Mouse (Mus musculus): ENCODE data around the gene Ankdd1a. TPM values are rescaled to one million over a fixed set of nuclear protein-coding genes. Genes with fewer than 3 reads are reported as not detected.

The Ankdd1a gene
- total and polyA plus RNA-seq, 3 experiments, result not detected

DNA sequence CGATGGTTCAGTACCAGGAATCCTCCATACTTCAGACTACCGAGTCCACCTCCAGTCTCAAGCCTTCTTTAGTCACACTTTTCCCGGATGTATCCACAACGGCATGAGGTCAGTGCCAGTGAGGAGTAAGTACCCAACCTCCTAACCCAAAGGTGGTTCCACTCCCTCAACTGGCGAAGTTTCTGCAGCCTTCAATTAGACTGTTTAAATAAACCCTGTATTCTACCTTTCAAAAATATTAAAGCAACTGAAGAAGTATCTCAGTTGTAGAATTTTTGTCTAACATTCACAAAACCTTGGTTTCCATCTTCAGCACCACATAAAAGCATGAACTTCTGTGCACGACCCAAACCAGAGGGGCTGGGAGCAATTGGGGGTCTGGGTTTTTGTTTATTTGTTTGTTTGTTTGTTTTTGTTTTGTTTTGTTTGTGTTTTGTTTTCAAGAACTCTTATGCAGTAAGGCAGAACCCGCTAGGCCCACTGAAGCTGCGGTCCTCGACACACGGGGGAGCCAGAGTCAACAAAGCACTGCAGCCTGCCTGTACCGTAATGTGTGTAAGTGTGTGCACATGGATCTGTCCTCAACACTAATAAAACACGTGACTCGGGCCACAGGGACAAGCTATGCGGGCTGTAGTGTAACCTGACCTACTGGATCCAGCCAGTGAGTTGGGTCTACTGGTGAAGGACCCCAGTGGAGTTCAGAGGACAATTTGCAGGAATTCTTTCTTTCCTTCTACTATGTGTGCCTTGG is 3.8 kb upstream of the Ankdd1a start:
- Histone ChIP-seq H3K4me3 (replicated peaks in 1 of 3; ENCODE audit: low read depth in 2 of 3, low read length in 2 of 3, poor library complexity in 1 of 3) (no peak overlapping the region), H3K27me3 (replicated peaks) (no peaks in the 10 kb centered on the region), H3K4me2 (ENCODE audit: insufficient read depth, low read depth, poor library complexity, severe bottlenecking) (peak overlapping the region; percentile 25; the same call in 1 of the 2 replicates), H3K9me3 (replicated peaks; ENCODE audit: low read length) (no peaks in the 10 kb centered on the region), H3K4me1 (ENCODE audit: control insufficient read depth in 1 of 2, insufficient read depth in 2 of 2) (peaks cover 0 to 10% of the 10 kb centered on the region in 2 experiments; a peak in 2 of 4 replicates), H3K9ac (ENCODE audit: insufficient read depth, low read depth) (no peak overlapping the region), H3K27ac (ENCODE audit: insufficient read depth, low read depth) (no peak overlapping the region), H3K79me2 (replicated peaks; ENCODE audit: control insufficient read depth, extremely low read depth, insufficient read depth, poor library complexity, severe bottlenecking) (no peaks in the 10 kb centered on the region), H3K36me3 (replicated peaks in 1 of 2; ENCODE audit: control insufficient read depth in 1 of 2, insufficient read depth in 1 of 2, low read length in 1 of 2) (no peaks in the 10 kb centered on the region)
- TF ChIP-seq ZMIZ1 (IDR thresholded peaks at IDR 0.05; ENCODE audit: low read depth, low read length), result no peak
- peak; percentile 95 for TF ChIP-seq MYC (IDR thresholded peaks at IDR 0.05; ENCODE audit: low read depth, low read length)
- TF ChIP-seq BHLHE40 (IDR thresholded peaks at IDR 0.05; ENCODE audit: low read depth, low read length), result peak; percentile 95
- peak; percentile 100 for TF ChIP-seq SMC3 (IDR thresholded peaks at IDR 0.05; ENCODE audit: low read depth, low read length)
- TF ChIP-seq ZC3H11A (IDR thresholded peaks at IDR 0.05; ENCODE audit: low read depth, low read length), result peak; percentile 96
- peak; percentile 100 for TF ChIP-seq MXI1 (IDR thresholded peaks at IDR 0.05; ENCODE audit: low read depth, low read length)
- peak; percentile 80 for TF ChIP-seq USF1 (IDR thresholded peaks at IDR 0.05; ENCODE audit: low read depth, low read length)
- no peak for TF ChIP-seq ELF1 (IDR thresholded peaks at IDR 0.05; ENCODE audit: low read depth, low read length)
- peak; percentile 71 for TF ChIP-seq SIN3A (IDR thresholded peaks at IDR 0.05; ENCODE audit: low read length)
- no peak for TF ChIP-seq MAZ (IDR thresholded peaks at IDR 0.05; ENCODE audit: low read depth, low read length)
- TF ChIP-seq NELFE (IDR thresholded peaks at IDR 0.05; ENCODE audit: low read depth, low read length), result peak; percentile 37; the same call in 1 of the 2 replicates
- no peak for TF ChIP-seq KAT2A (IDR thresholded peaks at IDR 0.05; ENCODE audit: insufficient replicate concordance, low read length)
- peak; percentile 48 to 99 for TF ChIP-seq CTCF (conservative IDR thresholded peaks at IDR 0.05 in 1 of 2, IDR thresholded peaks at IDR 0.05 in 1 of 2; ENCODE audit: low read depth in 2 of 2, low read length in 2 of 2)
- no peak for TF ChIP-seq EP300 (IDR thresholded peaks at IDR 0.05; ENCODE audit: low read length)
- peak; percentile 98 for TF ChIP-seq MAX (IDR thresholded peaks at IDR 0.05; ENCODE audit: low read length)
- no peak for TF ChIP-seq HCFC1 (IDR thresholded peaks at IDR 0.05; ENCODE audit: low read depth, low read length)
- TF ChIP-seq JUND (conservative IDR thresholded peaks at IDR 0.05; ENCODE audit: low read depth, low read length), result no peak
- TF ChIP-seq RAD21 (IDR thresholded peaks at IDR 0.05; ENCODE audit: low read depth, low read length), result peak; percentile 96
- TF ChIP-seq MEF2A (IDR thresholded peaks at IDR 0.05; ENCODE audit: borderline replicate concordance, low read depth, low read length), result no peak; the same call in 1 of the 2 replicates
- TF ChIP-seq CHD2 (IDR thresholded peaks at IDR 0.05; ENCODE audit: low read length), result no peak
- no peak for TF ChIP-seq POLR2AphosphoS2 (IDR thresholded peaks at IDR 0.05; ENCODE audit: low read depth, low read length)
- TF ChIP-seq GABPA (IDR thresholded peaks at IDR 0.05; ENCODE audit: insufficient replicate concordance, low read depth, low read length), result no peak
- peak; percentile 74 for TF ChIP-seq USF2 (conservative IDR thresholded peaks at IDR 0.05; ENCODE audit: low read depth, low read length)
- dilution Hi-C loops (cut with MboI; ENCODE audit: extremely low pct_ligation_motif_present, extremely low pct_unique_long_range_greater_than_20kb, low sequenced_read_pairs) (no loop called here), in situ Hi-C loops (cut with MboI; ENCODE audit: low pct_ligation_motif_present, low pct_unique_long_range_greater_than_20kb, low sequenced_read_pairs) (loop anchor here (10.0 kb wide), 1 partner anchor 131 kb away; no protein-coding TSS in a partner anchor)
- peak; percentile 76 for DNase-seq (ENCODE audit: extremely low read depth)

Data from CH12.LX (cell line).